Comparison of ENCODE assay signal across 8 mouse cellular contexts in genomic region chr14:108910449-108911137, GRCm38 (mm10). TPM values are rescaled to one million over a fixed set of nuclear protein-coding genes. Genes with fewer than 3 reads are reported as not detected.
A peak's percentile ranks its signal among the peaks of the same experiment; 100 is the strongest.
DNase-seq lines count a peak whose midpoint lies in the region; ATAC-seq lines count a peak whose summit lies in the region.

No protein-coding gene starts in this region.

- no peak for ATAC-seq in hindbrain, embryonic 16.5 days
- ATAC-seq in limb, embryonic 15.5 days (ENCODE audit: insufficient number of reproducible peaks, low FRiP score, low TSS enrichment, low read depth), result no peak

- peak overlapping the region; percentile 88 for H3K4me2 ChIP-seq in hindbrain, embryonic 16.5 days (ENCODE audit: low read length)
- peak overlapping the region; percentile 55 for H3K4me2 ChIP-seq in limb, embryonic 15.5 days

- no peaks in the 10 kb centered on the region for H3K9me3 ChIP-seq in hindbrain, embryonic 16.5 days (ENCODE audit: control insufficient read depth, low read length)
- H3K9me3 ChIP-seq in limb, embryonic 15.5 days, result no peaks in the 10 kb centered on the region

- H3K27ac ChIP-seq in hindbrain, embryonic 16.5 days (ENCODE audit: low read depth, low read length), result peak overlapping the region; percentile 90
- no peak overlapping the region for H3K27ac ChIP-seq in limb, embryonic 15.5 days

- peak; percentile 14 to 17 for DNase-seq in left cerebral cortex, postnatal 14 days (ENCODE audit: low spot score in 2 of 2)
- DNase-seq in left cerebral cortex, adult 9 months (ENCODE audit: low spot score in 2 of 2), result no peak
- DNase-seq in cerebellum, postnatal 36 days, result peak; percentile 35 to 40
- DNase-seq in yolk sac, embryonic 10.5 days (ENCODE audit: low spot score), result peak; percentile 5
- no peak for DNase-seq in gastrocnemius, postnatal 10 days
- DNase-seq in thymus, postnatal 0 days (ENCODE audit: low spot score), result no peak

- no peaks in the 10 kb centered on the region for H3K27me3 ChIP-seq in hindbrain, embryonic 16.5 days (replicated peaks; ENCODE audit: control insufficient read depth, insufficient read depth, low read length)
- H3K27me3 ChIP-seq in limb, embryonic 15.5 days, result peaks cover 47% of the 10 kb centered on the region

- peak overlapping the region; percentile 78 for H3K9ac ChIP-seq in hindbrain, embryonic 16.5 days (ENCODE audit: low read depth, low read length)
- no peak overlapping the region for H3K9ac ChIP-seq in limb, embryonic 15.5 days

- intact Hi-C loops in left cerebral cortex, postnatal 14 days (cut with DNase I), result loop anchor here (5.0 to 10.0 kb wide), 2 partner anchors 106 to 208 kb away; no protein-coding TSS in a partner anchor

- peaks cover 4% of the 10 kb centered on the region for H3K4me1 ChIP-seq in hindbrain, embryonic 16.5 days (ENCODE audit: control insufficient read depth, insufficient read depth, low read depth, low read length)
- peaks cover 33% of the 10 kb centered on the region for H3K4me1 ChIP-seq in limb, embryonic 15.5 days

- no peaks in the 10 kb centered on the region for H3K36me3 ChIP-seq in hindbrain, embryonic 16.5 days (ENCODE audit: control insufficient read depth, insufficient read depth, low read length)
- no peaks in the 10 kb centered on the region for H3K36me3 ChIP-seq in limb, embryonic 15.5 days

- H3K4me3 ChIP-seq in hindbrain, embryonic 16.5 days (ENCODE audit: low read length), result peak overlapping the region; percentile 62
- peak overlapping the region; percentile 39 for H3K4me3 ChIP-seq in limb, embryonic 15.5 days

- 2% methylated on average over 19 of the region's 19 CpGs for WGBS in hindbrain, embryonic 16.5 days
- WGBS in limb, embryonic 15.5 days, result 4% methylated on average over 19 of the region's 19 CpGs

RNA-seq across cellular contexts. Expression of gene Slitrk1, which starts 3.4 kb away (rescaled TPM):
- total RNA-seq in left cerebral cortex, postnatal 14 days (2021), result 10 to 100 TPM; 76.3 to 79.8 TPM
- polyA plus RNA-seq in hindbrain, embryonic 16.5 days (2015; fragmentation: Nextera tagmentation; extraction: Ambion mirVana), result 32.8 and 34.9 TPM in 2 replicates
- 3.4 and 3.7 TPM in 2 replicates for polyA plus RNA-seq in limb, embryonic 15.5 days (2015; fragmentation: Nextera tagmentation; extraction: Ambion mirVana)
- total RNA-seq in gastrocnemius, postnatal 10 days (2021), result 1 to 10 TPM; 1.2 to 1.6 TPM
- polyA plus RNA-seq in thymus, postnatal 0 days (2015; fragmentation: Nextera tagmentation; extraction: Ambion mirVana), result 0.03 TPM in 1 of 2 replicates, not detected in the other

Comparison
In these comparisons a context has a peak if more than half of its experiments do, and no peak if none do; other contexts are left out.
1. DNase-seq: peak in left cerebral cortex, postnatal 14 days (2 of 2), cerebellum, postnatal 36 days (2 of 2) and yolk sac, embryonic 10.5 days (single experiment); none in left cerebral cortex, adult 9 months (0 of 2), gastrocnemius, postnatal 10 days (single experiment) and thymus, postnatal 0 days (single experiment).